Mouse (Mus musculus) kidney, embryonic 16.5 days (tissue): ENCODE results near the gene Chka. TPM values are rescaled to one million over a fixed set of nuclear protein-coding genes. Genes with fewer than 3 reads are reported as not detected.

Experiments used
- ATAC-seq: fragments of 200-750 bp; cut with Nextera tagmentation; 2 replicates; pipeline ENCODE4 v1.8.0; 2017; ENCODE audit warnings: moderate TSS enrichment; ENCODE audit not compliant: low FRiP score, low TSS enrichment
- H3K27ac ChIP-seq: fragments of 300-500 bp; sonication (generic); 2 replicates; pipeline ENCODE4 v1.5.1; 2014; ENCODE audit warnings: low read length
- H3K27me3 ChIP-seq: fragments of 300-500 bp; sonication (generic); 2 replicates; pipeline ENCODE4 v1.6.1; 2014; ENCODE audit warnings: low read length, control low read depth, mixed read lengths; ENCODE audit not compliant: insufficient read depth
- H3K36me3 ChIP-seq: fragments of 300-500 bp; sonication (generic); 2 replicates; pipeline ENCODE4 v1.6.1; 2014; ENCODE audit warnings: low read length, control low read depth, mixed read lengths; ENCODE audit not compliant: insufficient read depth
- H3K4me1 ChIP-seq: fragments of 300-500 bp; sonication (generic); 2 replicates; pipeline ENCODE4 v1.6.1; 2014; ENCODE audit warnings: low read length, control low read depth, mixed read lengths; ENCODE audit not compliant: insufficient read depth
- H3K4me2 ChIP-seq: fragments of 300-500 bp; sonication (generic); replicated peaks from 2 replicates; pipeline ENCODE4 v1.6.1; 2014; ENCODE audit warnings: low read depth, low read length
- H3K4me3 ChIP-seq: fragments of 300-500 bp; sonication (generic); 2 replicates; pipeline ENCODE4 v1.5.1; 2014; ENCODE audit warnings: mild to moderate bottlenecking, low read length
- H3K9ac ChIP-seq: fragments of 300-500 bp; sonication (generic); replicated peaks from 2 replicates; pipeline ENCODE4 v1.6.1; 2014; ENCODE audit warnings: low read length
- H3K9me3 ChIP-seq: fragments of 300-500 bp; sonication (generic); 2 replicates; pipeline ENCODE4 v1.6.1; 2016; ENCODE audit warnings: low read length, control low read depth
- WGBS: fragments of 180-500 bp; shearing (Covaris S2); extraction: QIAGEN DNeasy Blood & Tissue Kit; methylation state at CpG from one replicate; pipeline ENCODE4 v1.1.7; 2014; 5-methylcytosine and 5-hydroxymethylcytosine counted together
- polyA plus RNA-seq: library from polyadenylated mRNA; unstranded; fragments of >200 nt; fragmentation: Nextera tagmentation; extraction: Ambion mirVana; gene quantifications from 2 replicates; pipeline ENCODE4 v1.2.1, GENCODE M21; 2015

Gene Chka
- polyA plus RNA-seq, 1 experiment from 2014 or later, result 58.0 TPM

- no peak for ATAC-seq
- no peak overlapping the region for H3K27ac ChIP-seq
- no peak overlapping the region for H3K9ac ChIP-seq
- H3K4me2 ChIP-seq, result no peak overlapping the region
- H3K27me3 ChIP-seq, result no peaks in the 10 kb centered on the region
- 0 out of 2 replicates have a peak, but pooled peaks cover 3% of the 10 kb centered on the region for H3K36me3 ChIP-seq
- no peaks in the 10 kb centered on the region for H3K4me1 ChIP-seq
- whole genome bisulfite sequencing, result 84% methylated on average over 7 of the region's 7 CpGs
- H3K9me3 ChIP-seq, result no peaks in the 10 kb centered on the region
- no peak overlapping the region for H3K4me3 ChIP-seq
Measured at GRCm38 (mm10) chr19:3875045-3875444, 23.5 kb downstream of the Chka start.

DNA sequence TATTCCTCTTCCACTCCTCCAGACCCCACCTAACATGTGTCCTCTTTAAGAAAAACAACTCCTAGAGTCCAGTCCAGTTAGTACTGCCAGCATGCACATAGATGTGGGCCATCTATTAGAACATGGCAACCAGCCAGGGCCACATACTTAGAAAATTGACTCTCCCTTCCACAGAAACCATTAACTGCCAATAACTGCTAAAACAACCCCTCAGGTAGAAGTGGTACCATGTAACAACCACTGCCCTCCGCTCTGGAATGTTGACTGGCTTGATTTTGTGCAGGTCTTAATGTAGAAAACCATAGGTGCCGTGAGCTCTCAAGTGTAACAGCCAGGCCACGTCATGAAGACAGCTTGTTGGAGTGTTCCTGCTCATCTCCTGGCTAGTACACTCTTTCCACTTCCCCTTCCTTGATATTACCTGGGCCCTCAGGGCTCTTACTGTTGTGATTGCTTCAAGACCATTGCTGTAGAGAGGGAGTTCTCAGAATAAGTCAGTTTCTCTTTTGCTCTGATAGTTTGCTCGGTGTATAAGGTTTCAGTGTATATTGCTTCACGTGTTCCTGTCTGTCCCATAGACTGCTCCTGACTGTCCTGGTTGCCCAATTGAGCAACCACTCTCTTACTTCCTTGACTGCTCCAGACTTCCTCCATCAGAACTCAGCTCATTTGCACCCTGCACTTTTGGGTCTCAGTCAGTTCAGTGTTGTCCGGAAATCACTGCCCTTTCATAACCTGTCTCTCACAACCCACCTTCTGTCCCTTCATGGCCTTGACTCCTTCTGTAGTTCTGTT is 28.7 kb downstream of the Chka start:
- Histone ChIP-seq H3K4me3 (no peak overlapping the region), H3K4me1 (0 out of 2 replicates have a peak, but pooled peaks cover 3% of the 10 kb centered on the region), H3K9me3 (no peaks in the 10 kb centered on the region), H3K27ac (no peak overlapping the region; the same call in 1 of the 2 replicates), H3K4me2 (no peak overlapping the region), H3K36me3 (peaks cover 9% of the 10 kb centered on the region; the same call in 1 of the 2 replicates), H3K9ac (no peak overlapping the region), H3K27me3 (no peaks in the 10 kb centered on the region)
- WGBS, result 74% methylated on average over 6 of the region's 6 CpGs
- ATAC-seq, result no peak

GRCm38 (mm10) chr19:3882214-3882613 is 30.6 kb downstream of the Chka start:
- Histone ChIP-seq H3K4me1 (0 out of 2 replicates have a peak, but pooled peaks cover 3% of the 10 kb centered on the region), H3K4me3 (no peak overlapping the region), H3K27me3 (no peaks in the 10 kb centered on the region), H3K4me2 (no peak overlapping the region), H3K27ac (no peak overlapping the region), H3K9ac (no peak overlapping the region), H3K36me3 (peaks cover 15% of the 10 kb centered on the region; the same call in 1 of the 2 replicates), H3K9me3 (no peaks in the 10 kb centered on the region)
- no peak for ATAC-seq
- whole genome bisulfite sequencing, result 88% methylated on average over 4 of the region's 4 CpGs

DNA sequence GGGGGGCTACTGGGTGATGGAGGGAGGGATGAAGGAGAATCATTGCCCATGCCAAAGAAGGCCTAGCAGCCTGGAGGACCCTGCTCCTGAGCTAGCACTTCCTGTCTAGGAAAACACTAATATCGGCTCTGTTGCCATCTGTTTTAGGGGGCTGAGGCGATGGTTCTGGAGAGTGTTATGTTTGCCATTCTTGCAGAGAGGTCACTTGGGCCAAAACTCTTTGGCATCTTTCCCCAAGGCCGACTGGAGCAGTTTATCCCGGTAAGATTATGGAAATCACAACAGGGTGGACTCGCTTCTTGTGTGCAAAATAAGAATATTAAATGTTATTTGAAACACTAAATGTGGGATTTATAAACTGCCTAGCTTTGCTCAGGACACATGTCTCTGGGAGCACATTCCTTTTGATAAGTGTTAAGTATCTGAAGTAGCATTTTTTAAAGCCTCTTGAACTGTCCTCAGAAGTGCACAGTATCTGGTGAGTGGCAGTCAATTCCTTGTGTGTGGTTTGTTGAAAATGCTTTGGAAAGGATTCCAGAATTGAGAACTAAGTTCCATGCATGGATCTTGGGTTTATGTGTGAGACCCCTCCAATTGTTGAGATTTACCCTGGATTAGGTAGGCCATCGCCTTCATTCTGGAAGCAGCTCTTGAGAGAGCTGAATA is 32.9 kb downstream of the Chka start:
- no peak overlapping the region for H3K4me3 ChIP-seq

GRCm38 (mm10) chr19:3889096-3889495 is 37.5 kb downstream of the Chka start:
- Histone ChIP-seq H3K4me3 (no peak overlapping the region), H3K36me3 (peaks cover 60% of the 10 kb centered on the region), H3K27ac (no peak overlapping the region), H3K27me3 (no peaks in the 10 kb centered on the region), H3K4me2 (no peak overlapping the region), H3K9ac (no peak overlapping the region), H3K4me1 (no peaks in the 10 kb centered on the region), H3K9me3 (no peaks in the 10 kb centered on the region)
- 90% methylated on average over 5 of the region's 5 CpGs for WGBS
- ATAC-seq, result no peak

More for the DNA sequence above, 32.9 kb downstream of the Chka start:
- 73% methylated on average over 6 of the region's 6 CpGs for WGBS
- Histone ChIP-seq H3K9me3 (no peaks in the 10 kb centered on the region), H3K4me2 (no peak overlapping the region), H3K27me3 (no peaks in the 10 kb centered on the region), H3K27ac (no peak overlapping the region), H3K36me3 (peaks cover 27% of the 10 kb centered on the region), H3K4me1 (0 out of 2 replicates have a peak, but pooled peaks cover 3% of the 10 kb centered on the region), H3K9ac (no peak overlapping the region)
- ATAC-seq, result no peak

- Histone ChIP-seq H3K4me3 (no peak overlapping the region), H3K27ac (no peak overlapping the region), H3K9me3 (no peaks in the 10 kb centered on the region), H3K4me1 (no peaks in the 10 kb centered on the region), H3K27me3 (no peaks in the 10 kb centered on the region), H3K36me3 (peaks cover 65% of the 10 kb centered on the region), H3K4me2 (no peak overlapping the region), H3K9ac (no peak overlapping the region)
- 80% methylated on average over 8 of the region's 8 CpGs for WGBS
- ATAC-seq, result no peak
Measured at GRCm38 (mm10) chr19:3890181-3890580, 38.6 kb downstream of the Chka start.

- no peak overlapping the region for H3K27ac ChIP-seq
- H3K4me2 ChIP-seq, result no peak overlapping the region
- H3K4me1 ChIP-seq, result no peaks in the 10 kb centered on the region
- H3K27me3 ChIP-seq, result no peaks in the 10 kb centered on the region
- peaks cover 81% of the 10 kb centered on the region for H3K36me3 ChIP-seq
- no peak overlapping the region for H3K4me3 ChIP-seq
- H3K9me3 ChIP-seq, result no peaks in the 10 kb centered on the region
- ATAC-seq, result no peak
- H3K9ac ChIP-seq, result no peak overlapping the region
- 82% methylated on average over 4 of the region's 4 CpGs for WGBS
Measured at GRCm38 (mm10) chr19:3893545-3894116, 42.1 kb downstream of the Chka start.

DNA sequence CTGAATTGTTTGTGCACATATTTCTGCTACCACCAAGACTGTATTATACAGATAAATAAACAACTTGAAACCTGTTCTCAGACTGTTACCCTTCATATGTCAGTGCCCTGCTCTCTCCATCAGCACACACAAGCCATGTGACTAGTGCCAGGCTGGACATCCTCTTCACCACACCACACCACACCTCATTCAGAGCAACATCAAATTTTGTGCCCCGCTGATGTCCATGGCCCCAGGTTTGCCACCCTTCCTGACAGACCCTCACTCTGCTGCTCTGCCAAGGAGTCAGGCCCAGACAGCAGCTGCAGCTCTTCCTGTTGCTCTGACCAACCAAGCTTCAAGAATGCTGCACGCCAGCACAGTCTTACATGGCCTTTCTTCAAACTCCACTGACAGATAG is 42.7 kb downstream of the Chka start:
- WGBS, result 90% methylated on average over 2 of the region's 2 CpGs
- Histone ChIP-seq H3K9me3 (no peaks in the 10 kb centered on the region), H3K27ac (no peak overlapping the region), H3K9ac (no peak overlapping the region), H3K4me2 (no peak overlapping the region), H3K4me3 (no peak overlapping the region), H3K4me1 (no peaks in the 10 kb centered on the region), H3K27me3 (no peaks in the 10 kb centered on the region), H3K36me3 (peaks cover 78% of the 10 kb centered on the region)
- no peak for ATAC-seq

GRCm38 (mm10) chr19:3895171-3895631 is 43.6 kb downstream of the Chka start:
- Histone ChIP-seq H3K9ac (no peak overlapping the region), H3K27me3 (no peaks in the 10 kb centered on the region), H3K4me1 (no peaks in the 10 kb centered on the region), H3K27ac (no peak overlapping the region), H3K4me3 (no peak overlapping the region), H3K4me2 (no peak overlapping the region), H3K36me3 (peaks cover 70% of the 10 kb centered on the region), H3K9me3 (no peaks in the 10 kb centered on the region)
- ATAC-seq, result no peak
- WGBS, result 41% methylated on average over 3 of the region's 3 CpGs
